Mouse (Mus musculus) neural tube, embryonic 10.5 days (tissue): ENCODE measurements around the gene Vmn2r110.

Source experiments
- DNase-seq: peaks from one replicate; pipeline ENCODE4 v3.0.0-alpha.2; 2017; ENCODE audit warnings: low spot score; ENCODE audit errors: extremely low spot score

Vmn2r110 gene

DNA sequence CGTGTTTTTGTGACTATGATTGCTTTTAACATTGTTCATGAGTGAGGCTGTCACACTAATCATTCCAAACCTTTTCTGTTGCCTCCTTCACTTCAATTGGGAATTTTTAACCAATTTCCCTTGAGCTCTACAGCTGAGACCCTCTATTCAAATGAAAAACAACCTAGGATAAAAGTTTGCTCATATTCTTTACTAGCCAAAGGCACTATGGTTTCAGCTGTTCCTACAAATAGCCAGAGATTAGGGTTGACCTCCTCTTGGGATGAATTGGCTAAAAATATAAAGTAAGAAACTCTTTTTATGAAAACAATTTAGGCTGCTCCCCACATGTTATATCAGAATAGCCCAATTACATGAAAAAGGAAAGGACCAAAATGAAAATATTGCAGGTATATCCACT, at the start of gene Vmn2r110:
Vmn2r110 (minus strand) TSS at position 101 of the 400 bp plus-strand sequence.
- no peak for DNase-seq

DNA sequence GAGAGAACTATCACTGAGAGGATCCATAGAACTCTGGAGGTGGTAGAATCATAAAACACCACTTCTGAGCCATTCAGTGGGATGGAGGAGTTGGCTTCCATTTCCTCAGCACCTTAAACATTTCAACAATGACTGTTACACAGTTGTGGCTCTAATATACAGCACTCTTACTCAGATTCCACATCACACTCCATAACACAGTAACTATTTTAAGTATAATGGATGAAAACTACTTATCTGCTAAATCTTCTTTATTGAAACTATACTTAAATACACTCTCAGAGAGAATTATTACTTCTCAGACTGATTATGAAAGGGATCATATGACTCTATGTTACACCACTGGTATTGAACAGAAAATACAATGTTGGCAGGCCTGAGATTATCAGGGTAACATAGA, 28.6 kb upstream of the Vmn2r110 start, which contains the start of gene Fpr-rs3:
Fpr-rs3 (minus strand) TSS at position 101 of the 400 bp plus-strand sequence.
- DNase-seq, result no peak

GRCm38 (mm10) chr17:20564656-20565055, 31.6 kb downstream of the Vmn2r110 start, which contains the start of gene Vmn2r109:
Gene Vmn2r109 (minus strand): TSS chr17:20564756.
- DNase-seq, result no peak
